Mouse (Mus musculus) ES-Bruce4 (cell line): ENCODE results near the gene Cdkl1.

Experiments
- CTCF ChIP-seq: IDR thresholded peaks from one replicate; pipeline ENCODE4 v1.8.1; 2011; ENCODE audit warnings: low read depth, low read length
- EP300 ChIP-seq: IDR thresholded peaks from 2 replicates; pipeline ENCODE4 v1.6.1; 2011; ENCODE audit warnings: low read depth, low read length; ENCODE audit not compliant: insufficient read depth

- TF ChIP-seq EP300 (no peak), CTCF (no peak)
Measured at GRCm38 (mm10) chr12:69804393-69805070, 13.5 kb upstream of the Cdkl1 start.
